ENCODE assay signal across 9 mouse cellular contexts in the genomic region with DNA sequence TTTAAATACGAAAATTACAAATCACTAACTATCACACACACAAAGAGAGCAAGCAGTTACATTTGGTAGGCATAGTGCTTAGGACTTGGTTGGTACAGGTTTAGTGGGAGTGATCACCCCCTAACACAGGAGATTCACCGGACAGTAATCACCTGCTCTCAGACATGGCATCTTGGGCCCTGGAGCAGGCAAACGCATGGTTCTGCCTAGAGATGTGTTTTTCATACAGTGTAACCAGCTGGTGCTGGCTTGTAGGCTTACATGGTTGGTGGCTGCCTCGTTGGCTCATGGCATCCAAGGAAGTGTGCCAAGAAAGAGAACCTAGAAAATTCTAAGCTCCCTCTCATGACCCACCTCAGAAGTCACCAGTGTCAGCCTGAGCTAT. TPM values are rescaled to one million over a fixed set of nuclear protein-coding genes. Genes with fewer than 3 reads are reported as not detected.
DNase-seq lines count a peak whose midpoint lies in the region; ATAC-seq lines count a peak whose summit lies in the region.
"Had no signal": no experiment of that assay in that cellular context is flagged by ENCODE, and none has a peak within 500 bp of the region (broad histone marks: within the 10 kb centered on the region; RNA-seq: fewer than 3 reads in every experiment).

No protein-coding gene starts in this region.

- no peaks in the 10 kb centered on the region for H3K9me3 ChIP-seq in hindbrain, embryonic 12.5 days (replicated peaks)
- H3K9me3 ChIP-seq in hindbrain, embryonic 13.5 days, result peaks cover 11% of the 10 kb centered on the region; the same call in 1 of the 2 replicates
- H3K9me3 ChIP-seq in intestine, embryonic 16.5 days (ENCODE audit: control insufficient read depth, low read length), result no peaks in the 10 kb centered on the region
- H3K9me3 ChIP-seq: lung, embryonic 15.5 days had no signal

- DNase-seq in thymus, postnatal 4 days, result peak; percentile 15
- DNase-seq in thymus, postnatal 36 days, result no peak
- DNase-seq in adrenal gland, postnatal 25 days, result no peak

- H3K4me3 ChIP-seq in hindbrain, embryonic 12.5 days, result no peak overlapping the region
- H3K4me3 ChIP-seq in hindbrain, embryonic 13.5 days, result no peak overlapping the region
- no peak overlapping the region for H3K4me3 ChIP-seq in intestine, embryonic 16.5 days (ENCODE audit: low read length)
- H3K4me3 ChIP-seq: lung, embryonic 15.5 days had no signal

- WGBS in hindbrain, embryonic 12.5 days, result 51% methylated on average over 4 of the region's 4 CpGs
- 49% methylated on average over 4 of the region's 4 CpGs for WGBS in hindbrain, embryonic 13.5 days
- 47% methylated on average over 4 of the region's 4 CpGs for WGBS in intestine, embryonic 16.5 days

- no peak overlapping the region for H3K27ac ChIP-seq in hindbrain, embryonic 12.5 days
- no peak overlapping the region for H3K27ac ChIP-seq in hindbrain, embryonic 13.5 days
- no peak overlapping the region for H3K27ac ChIP-seq in intestine, embryonic 16.5 days (ENCODE audit: low read length)
- H3K27ac ChIP-seq: lung, embryonic 15.5 days had no signal

- H3K9ac ChIP-seq in hindbrain, embryonic 12.5 days, result no peak overlapping the region
- H3K9ac ChIP-seq in hindbrain, embryonic 13.5 days, result no peak overlapping the region
- H3K9ac ChIP-seq in intestine, embryonic 16.5 days (ENCODE audit: low read depth, low read length), result no peak overlapping the region
- H3K9ac ChIP-seq: lung, embryonic 15.5 days had no signal

- peaks cover 3% of the 10 kb centered on the region; the same call in 1 of the 2 replicates for H3K4me1 ChIP-seq in hindbrain, embryonic 12.5 days
- peaks cover 9% of the 10 kb centered on the region for H3K4me1 ChIP-seq in hindbrain, embryonic 13.5 days (replicated peaks)
- H3K4me1 ChIP-seq in intestine, embryonic 16.5 days (ENCODE audit: control insufficient read depth, insufficient read depth, low read length), result 0 out of 2 replicates have a peak, but pooled peaks cover 3% of the 10 kb centered on the region

- H3K27me3 ChIP-seq in hindbrain, embryonic 12.5 days, result no peaks in the 10 kb centered on the region
- no peaks in the 10 kb centered on the region for H3K27me3 ChIP-seq in hindbrain, embryonic 13.5 days
- no peaks in the 10 kb centered on the region for H3K27me3 ChIP-seq in intestine, embryonic 16.5 days (replicated peaks; ENCODE audit: control insufficient read depth, insufficient read depth, low read length)
- H3K27me3 ChIP-seq: lung, embryonic 15.5 days had no signal

- no peaks in the 10 kb centered on the region for H3K36me3 ChIP-seq in hindbrain, embryonic 12.5 days
- H3K36me3 ChIP-seq in hindbrain, embryonic 13.5 days, result no peaks in the 10 kb centered on the region
- H3K36me3 ChIP-seq in intestine, embryonic 16.5 days (ENCODE audit: control insufficient read depth, insufficient read depth, low read length), result no peaks in the 10 kb centered on the region
- H3K36me3 ChIP-seq: lung, embryonic 15.5 days had no signal

- H3K4me2 ChIP-seq in hindbrain, embryonic 12.5 days (replicated peaks), result no peak overlapping the region
- H3K4me2 ChIP-seq in hindbrain, embryonic 13.5 days, result no peak overlapping the region
- no peak overlapping the region for H3K4me2 ChIP-seq in intestine, embryonic 16.5 days (ENCODE audit: low read depth, low read length)
- H3K4me2 ChIP-seq: liver, embryonic 11.5 days; lung, embryonic 15.5 days had no signal

- 0 out of 2 replicates have a peak, but pooled peaks have one; percentile 50 for ATAC-seq in hindbrain, embryonic 12.5 days (ENCODE audit: low FRiP score)
- no peak; the same call in 1 of the 2 replicates for ATAC-seq in hindbrain, embryonic 13.5 days (ENCODE audit: low FRiP score)
- 0 out of 2 replicates have a peak, but pooled peaks have one; percentile 38 for ATAC-seq in intestine, embryonic 16.5 days
- ATAC-seq in activated CD4-positive, CD25-positive, alpha-beta regulatory T cell, adult 4 months, result no peak

RNA-seq across cellular contexts. Expression of gene Tmem170b, which starts 33.4 kb away (rescaled TPM):
- 26.1 and 26.2 TPM in 2 replicates for polyA plus RNA-seq in hindbrain, embryonic 12.5 days (2016; fragmentation: Nextera tagmentation; extraction: Ambion mirVana)
- polyA plus RNA-seq in hindbrain, embryonic 13.5 days (2015; fragmentation: Nextera tagmentation; extraction: Ambion mirVana), result 37.8 and 37.9 TPM in 2 replicates
- polyA plus RNA-seq in intestine, embryonic 16.5 days (2015; fragmentation: Nextera tagmentation; extraction: Ambion mirVana), result 10.4 and 10.9 TPM in 2 replicates
- 10 to 100 TPM; 10.5 to 10.8 TPM for polyA plus RNA-seq in activated CD4-positive, CD25-positive, alpha-beta regulatory T cell, adult 4 months (2017; shearing (Covaris generic))
- 22.9 and 30.1 TPM in 2 replicates for total RNA-seq in adrenal gland, postnatal 25 days (2021)

Comparison
In these comparisons a context has a peak if more than half of its experiments do, and no peak if none do; other contexts are left out.
1. ATAC-seq: peak in hindbrain, embryonic 12.5 days (single experiment) and intestine, embryonic 16.5 days (single experiment); none in hindbrain, embryonic 13.5 days (single experiment) and activated CD4-positive, CD25-positive, alpha-beta regulatory T cell, adult 4 months (single experiment).